Mouse (Mus musculus): Measurements from ENCODE around the gene Nexn. TPM values are rescaled to one million over a fixed set of nuclear protein-coding genes. Genes with fewer than 3 reads are reported as not detected.
A peak's percentile ranks its signal among the peaks of the same experiment; 100 is the strongest.
"Not testable (repeated sequence)": the region's sequence is repeated elsewhere in the genome, so short reads cannot be mapped to it uniquely, and the experiment has no call there.

Nexn gene
- polyA plus RNA-seq, 1 experiment from 2014 or later, result 5.9 TPM

- Histone ChIP-seq H3K4me1 (ENCODE audit: control insufficient read depth, insufficient read depth, low read length) (peaks cover 9% of the 10 kb centered on the region), H3K9ac (ENCODE audit: low read length) (no peak overlapping the region), H3K27me3 (ENCODE audit: control insufficient read depth, insufficient read depth, low read length) (peaks cover 6% of the 10 kb centered on the region; the same call in 1 of the 2 replicates), H3K9me3 (ENCODE audit: control insufficient read depth, low read length) (no peaks in the 10 kb centered on the region), H3K4me2 (ENCODE audit: low read depth) (no peak overlapping the region), H3K36me3 (ENCODE audit: control insufficient read depth, insufficient read depth, low read length) (no peaks in the 10 kb centered on the region), H3K4me3 (ENCODE audit: low read depth, low read length) (no peak overlapping the region), H3K27ac (ENCODE audit: low read depth, low read length) (no peak overlapping the region)
- DNase-seq (ENCODE audit: low spot score), result no peak
- WGBS, result 53% methylated on average over 8 of the region's 8 CpGs
- no peak for ATAC-seq (ENCODE audit: insufficient read depth, low FRiP score, low TSS enrichment)
Observed at GRCm38 (mm10) chr3:152261436-152261835, 4.7 kb downstream of the Nexn start.

- Histone ChIP-seq H3K4me1 (ENCODE audit: control insufficient read depth, insufficient read depth, low read length) (peaks cover 7% of the 10 kb centered on the region), H3K9me3 (ENCODE audit: control insufficient read depth, low read length) (no peaks in the 10 kb centered on the region), H3K9ac (ENCODE audit: low read length) (no peak overlapping the region), H3K4me3 (ENCODE audit: low read depth, low read length) (no peak overlapping the region), H3K27ac (ENCODE audit: low read depth, low read length) (no peak overlapping the region), H3K4me2 (ENCODE audit: low read depth) (no peak overlapping the region), H3K36me3 (ENCODE audit: control insufficient read depth, insufficient read depth, low read length) (no peaks in the 10 kb centered on the region), H3K27me3 (ENCODE audit: control insufficient read depth, insufficient read depth, low read length) (peaks cover 3% of the 10 kb centered on the region; the same call in 1 of the 2 replicates)
- no peak for ATAC-seq (ENCODE audit: insufficient read depth, low FRiP score, low TSS enrichment)
- no peak for DNase-seq (ENCODE audit: low spot score)
- 87% methylated on average over 1 of the region's 1 CpGs for WGBS
Observed at GRCm38 (mm10) chr3:152260362-152260761, 5.8 kb downstream of the Nexn start.

- not testable (repeated sequence) for H3K4me3 ChIP-seq (ENCODE audit: low read depth, low read length); H3K9me3 ChIP-seq (ENCODE audit: control insufficient read depth, low read length); H3K27me3 ChIP-seq (ENCODE audit: control insufficient read depth, insufficient read depth, low read length); H3K36me3 ChIP-seq (ENCODE audit: control insufficient read depth, insufficient read depth, low read length); H3K9ac ChIP-seq (ENCODE audit: low read length); ATAC-seq (ENCODE audit: insufficient read depth, low FRiP score, low TSS enrichment); H3K4me2 ChIP-seq (ENCODE audit: low read depth); H3K27ac ChIP-seq (ENCODE audit: low read depth, low read length); H3K4me1 ChIP-seq (ENCODE audit: control insufficient read depth, insufficient read depth, low read length)
- peak; percentile 80 for DNase-seq (ENCODE audit: low spot score)
- WGBS, result 39% methylated on average over 7 of the region's 9 CpGs
Observed at GRCm38 (mm10) chr3:152259409-152259808, 6.7 kb downstream of the Nexn start.

- WGBS, result 86% methylated on average over 3 of the region's 3 CpGs
- no peaks in the 10 kb centered on the region for H3K36me3 ChIP-seq (ENCODE audit: control insufficient read depth, insufficient read depth, low read length)
- H3K9ac ChIP-seq (ENCODE audit: low read length), result no peak overlapping the region
- H3K4me1 ChIP-seq (ENCODE audit: control insufficient read depth, insufficient read depth, low read length), result no peaks in the 10 kb centered on the region; the same call in 1 of the 2 replicates
- no peak overlapping the region for H3K4me2 ChIP-seq (ENCODE audit: low read depth)
- ATAC-seq (ENCODE audit: insufficient read depth, low FRiP score, low TSS enrichment) (no peak), DNase-seq (ENCODE audit: low spot score) (no peak)
- H3K9me3 ChIP-seq (ENCODE audit: control insufficient read depth, low read length), result no peaks in the 10 kb centered on the region
- no peak overlapping the region for H3K4me3 ChIP-seq (ENCODE audit: low read depth, low read length)
- no peak overlapping the region for H3K27ac ChIP-seq (ENCODE audit: low read depth, low read length)
- no peaks in the 10 kb centered on the region for H3K27me3 ChIP-seq (ENCODE audit: control insufficient read depth, insufficient read depth, low read length)
Observed at GRCm38 (mm10) chr3:152257528-152257927, 8.6 kb downstream of the Nexn start.

DNA sequence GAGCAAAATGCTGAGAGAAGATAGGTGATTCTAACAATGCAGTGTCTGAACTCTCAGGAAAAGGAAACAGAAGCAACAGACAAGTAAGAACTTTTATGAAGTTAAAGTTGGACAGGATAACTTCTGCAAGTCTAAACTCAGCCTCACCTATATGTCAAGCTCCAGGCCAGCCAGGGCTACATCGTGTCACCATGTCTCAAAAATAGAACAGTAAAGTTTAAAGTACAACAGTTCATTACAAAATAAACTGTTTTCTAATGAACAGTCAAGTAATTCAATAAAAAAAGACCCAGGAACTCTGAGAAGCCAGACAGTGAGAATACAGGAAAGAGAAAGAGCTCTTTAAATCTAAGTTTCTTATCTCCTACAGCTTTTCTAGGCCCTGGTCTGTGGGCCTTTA is 15.7 kb downstream of the Nexn start:
- Histone ChIP-seq H3K36me3 (ENCODE audit: control insufficient read depth, insufficient read depth, low read length) (no peaks in the 10 kb centered on the region), H3K4me3 (ENCODE audit: low read depth, low read length) (no peak overlapping the region), H3K9me3 (ENCODE audit: control insufficient read depth, low read length) (no peaks in the 10 kb centered on the region), H3K27ac (ENCODE audit: low read depth, low read length) (no peak overlapping the region), H3K4me2 (ENCODE audit: low read depth) (no peak overlapping the region), H3K4me1 (ENCODE audit: control insufficient read depth, insufficient read depth, low read length) (no peaks in the 10 kb centered on the region), H3K27me3 (ENCODE audit: control insufficient read depth, insufficient read depth, low read length) (no peaks in the 10 kb centered on the region), H3K9ac (ENCODE audit: low read length) (no peak overlapping the region)
- no peak for DNase-seq (ENCODE audit: low spot score)
- no peak for ATAC-seq (ENCODE audit: insufficient read depth, low FRiP score, low TSS enrichment)
- WGBS, result 88% methylated on average over 1 of the region's 1 CpGs

DNA sequence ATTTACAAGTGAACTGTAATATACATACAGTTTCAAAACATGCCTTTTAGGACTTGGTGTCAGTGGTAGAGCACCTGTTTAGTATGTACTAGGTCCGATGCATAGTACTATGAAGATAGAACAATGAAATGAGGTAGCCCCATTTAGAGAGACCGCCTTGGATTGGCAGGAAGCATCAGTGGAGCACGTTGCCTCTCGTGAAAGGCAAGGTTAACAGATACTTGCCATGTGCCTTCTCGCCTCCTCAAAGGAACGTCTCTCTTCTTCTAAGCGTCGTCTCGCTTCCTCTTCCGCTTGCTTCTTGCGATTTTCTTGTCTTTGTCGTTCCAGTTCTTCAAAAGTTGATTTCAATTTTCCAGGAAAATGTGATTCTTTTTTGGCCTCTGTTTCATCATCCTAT is 18.4 kb downstream of the Nexn start:
- Histone ChIP-seq H3K36me3 (ENCODE audit: control insufficient read depth, insufficient read depth, low read length) (no peaks in the 10 kb centered on the region), H3K9ac (ENCODE audit: low read length) (no peak overlapping the region), H3K4me3 (ENCODE audit: low read depth, low read length) (no peak overlapping the region), H3K9me3 (ENCODE audit: control insufficient read depth, low read length) (no peaks in the 10 kb centered on the region), H3K27me3 (ENCODE audit: control insufficient read depth, insufficient read depth, low read length) (no peaks in the 10 kb centered on the region), H3K27ac (ENCODE audit: low read depth, low read length) (no peak overlapping the region), H3K4me2 (ENCODE audit: low read depth) (no peak overlapping the region), H3K4me1 (ENCODE audit: control insufficient read depth, insufficient read depth, low read length) (no peaks in the 10 kb centered on the region)
- WGBS, result 89% methylated on average over 12 of the region's 12 CpGs
- no peak for DNase-seq (ENCODE audit: low spot score)
- ATAC-seq (ENCODE audit: insufficient read depth, low FRiP score, low TSS enrichment), result no peak

DNA sequence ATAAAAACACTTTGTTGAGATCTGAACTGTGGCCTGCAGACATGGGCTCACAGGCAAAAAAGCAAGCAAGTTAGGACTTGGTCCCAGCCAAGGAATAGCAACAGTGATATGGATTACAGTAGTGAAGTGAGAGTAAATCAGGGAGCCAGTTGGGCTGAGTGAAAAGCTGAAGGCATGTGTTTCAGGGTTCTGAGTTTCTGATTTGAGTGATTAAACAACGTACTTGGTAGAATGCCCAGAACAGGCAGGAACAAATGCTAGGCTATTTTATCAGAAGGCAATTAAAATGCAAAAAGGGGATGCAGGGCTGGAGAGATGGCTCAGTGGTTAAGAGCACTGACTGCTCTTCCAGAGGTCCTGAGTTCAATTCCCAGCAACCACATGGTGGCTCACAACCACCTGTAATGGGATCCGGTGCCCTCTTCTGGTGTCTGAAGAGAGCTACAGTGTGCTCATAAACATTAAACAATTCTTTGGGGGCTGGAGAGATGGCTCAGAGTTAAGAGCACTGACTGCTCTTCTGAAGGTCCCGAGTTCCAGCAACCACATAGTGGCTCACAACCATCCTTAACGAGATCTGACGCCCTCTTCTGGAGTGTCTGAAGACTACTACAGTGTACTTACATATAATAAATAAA is 20.8 kb downstream of the Nexn start:
- Histone ChIP-seq H3K4me1 (ENCODE audit: control insufficient read depth, insufficient read depth, low read length) (no peaks in the 10 kb centered on the region), H3K4me2 (ENCODE audit: low read depth) (no peak overlapping the region), H3K9ac (ENCODE audit: low read length) (no peak overlapping the region), H3K27me3 (ENCODE audit: control insufficient read depth, insufficient read depth, low read length) (no peaks in the 10 kb centered on the region), H3K9me3 (ENCODE audit: control insufficient read depth, low read length) (no peaks in the 10 kb centered on the region), H3K4me3 (ENCODE audit: low read depth, low read length) (no peak overlapping the region), H3K27ac (ENCODE audit: low read depth, low read length) (no peak overlapping the region), H3K36me3 (ENCODE audit: control insufficient read depth, insufficient read depth, low read length) (no peaks in the 10 kb centered on the region)
- DNase-seq (ENCODE audit: low spot score), result no peak
- no peak for ATAC-seq (ENCODE audit: insufficient read depth, low FRiP score, low TSS enrichment)
- WGBS, result 79% methylated on average over 5 of the region's 5 CpGs

- Histone ChIP-seq H3K27me3 (ENCODE audit: control insufficient read depth, insufficient read depth, low read length) (no peaks in the 10 kb centered on the region), H3K9ac (ENCODE audit: low read length) (no peak overlapping the region), H3K4me2 (ENCODE audit: low read depth) (no peak overlapping the region), H3K9me3 (ENCODE audit: control insufficient read depth, low read length) (no peaks in the 10 kb centered on the region), H3K4me1 (ENCODE audit: control insufficient read depth, insufficient read depth, low read length) (no peaks in the 10 kb centered on the region), H3K4me3 (ENCODE audit: low read depth, low read length) (no peak overlapping the region), H3K36me3 (ENCODE audit: control insufficient read depth, insufficient read depth, low read length) (no peaks in the 10 kb centered on the region; the same call in 1 of the 2 replicates), H3K27ac (ENCODE audit: low read depth, low read length) (no peak overlapping the region)
- DNase-seq (ENCODE audit: low spot score), result no peak
- ATAC-seq (ENCODE audit: insufficient read depth, low FRiP score, low TSS enrichment), result no peak
- WGBS, result 78% methylated on average over 4 of the region's 4 CpGs
Observed at GRCm38 (mm10) chr3:152243304-152243703, 22.8 kb downstream of the Nexn start.

DNA sequence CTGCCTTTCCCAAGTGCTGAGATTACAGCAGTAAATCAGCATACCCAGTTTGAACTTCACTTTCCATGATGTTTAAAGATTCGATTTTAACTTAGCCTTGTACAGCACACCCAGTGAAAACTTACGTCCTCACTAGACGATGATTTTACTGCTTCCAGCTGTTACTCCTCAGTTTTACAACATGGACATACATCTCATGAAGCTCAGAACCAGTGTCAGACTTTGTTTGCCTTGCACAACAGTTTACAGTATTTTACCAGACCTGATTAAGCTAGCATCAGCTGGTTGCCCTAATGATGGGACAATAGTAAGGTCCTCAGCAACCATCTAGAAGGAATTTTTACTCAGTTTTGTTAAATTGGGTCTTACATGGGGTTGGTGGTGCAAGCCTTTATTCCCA is 25.1 kb downstream of the Nexn start:
- H3K27ac ChIP-seq (ENCODE audit: low read depth, low read length), result no peak overlapping the region
- H3K27me3 ChIP-seq (ENCODE audit: control insufficient read depth, insufficient read depth, low read length), result no peaks in the 10 kb centered on the region
- ATAC-seq (ENCODE audit: insufficient read depth, low FRiP score, low TSS enrichment) (no peak), DNase-seq (ENCODE audit: low spot score) (no peak)
- no peaks in the 10 kb centered on the region for H3K4me1 ChIP-seq (ENCODE audit: control insufficient read depth, insufficient read depth, low read length)
- H3K4me3 ChIP-seq (ENCODE audit: low read depth, low read length), result no peak overlapping the region
- no peaks in the 10 kb centered on the region for H3K9me3 ChIP-seq (ENCODE audit: control insufficient read depth, low read length)
- no peak overlapping the region for H3K9ac ChIP-seq (ENCODE audit: low read length)
- H3K36me3 ChIP-seq (ENCODE audit: control insufficient read depth, insufficient read depth, low read length), result peaks cover 6% of the 10 kb centered on the region; the same call in 1 of the 2 replicates
- WGBS, result 73% methylated on average over 3 of the region's 3 CpGs
- no peak overlapping the region for H3K4me2 ChIP-seq (ENCODE audit: low read depth)
